Mouse (Mus musculus) megakaryocyte, embryonic 14.5 days (primary cell): ENCODE measurements around the gene Atg2a. TPM values are rescaled to one million over a fixed set of nuclear protein-coding genes. Genes with fewer than 3 reads are reported as not detected.
A peak's percentile ranks its signal among the peaks of the same experiment; 100 is the strongest.

ENCODE experiments used
- H3K27me3 ChIP-seq: replicated peaks from 2 replicates; pipeline ENCODE3; 2012; ENCODE audit warnings: inconsistent platforms
- H3K36me3 ChIP-seq: replicated peaks from 2 replicates; pipeline ENCODE3; 2012; ENCODE audit warnings: low read length, inconsistent platforms, mixed read lengths
- H3K4me1 ChIP-seq: 2 replicates; pipeline ENCODE4 v1.6.1; 2012; ENCODE audit warnings: inconsistent platforms
- H3K4me3 ChIP-seq: replicated peaks from 2 replicates; pipeline ENCODE3; 2012; ENCODE audit warnings: moderate library complexity, mild to moderate bottlenecking, inconsistent platforms
- H3K9me3 ChIP-seq: 2 replicates; pipeline ENCODE4 v1.6.1; 2012; ENCODE audit warnings: inconsistent platforms
- FLI1 ChIP-seq: IDR thresholded peaks from 2 replicates; pipeline ENCODE4 v1.6.1; 2012; ENCODE audit warnings: low read length, inconsistent platforms, mixed read lengths
- GATA1 ChIP-seq: IDR thresholded peaks from 3 replicates; pipeline ENCODE4 v1.6.1; 2012; ENCODE audit warnings: mixed read lengths, low read length, inconsistent platforms, borderline replicate concordance
- polyA plus RNA-seq: library from polyadenylated mRNA; stranded (reverse); fragments of >175 nt; gene quantifications from 2 replicates; pipeline ENCODE4 v1.2.3, GENCODE M21; 2012; ENCODE audit warnings: low replicate concordance; ENCODE audit not compliant: insufficient read depth

Atg2a gene
- polyA plus RNA-seq, 1 experiment: 34.7 TPM

GRCm38 (mm10) chr19:6231036-6231435 lies 10.4 kb upstream of the Atg2a start:
- Histone ChIP-seq H3K4me1 (peaks cover 35% of the 10 kb centered on the region), H3K27me3 (peaks cover 8% of the 10 kb centered on the region), H3K9me3 (no peaks in the 10 kb centered on the region), H3K36me3 (peaks cover 79% of the 10 kb centered on the region), H3K4me3 (no peak overlapping the region)
- no peak for TF ChIP-seq FLI1
- TF ChIP-seq GATA1: no peak

- peaks cover 57% of the 10 kb centered on the region for H3K36me3 ChIP-seq
- TF ChIP-seq FLI1 (no peak), GATA1 (no peak)
- no peak overlapping the region for H3K4me3 ChIP-seq
- H3K27me3 ChIP-seq: peaks cover 3% of the 10 kb centered on the region
- peaks cover 37% of the 10 kb centered on the region for H3K4me1 ChIP-seq
- no peaks in the 10 kb centered on the region for H3K9me3 ChIP-seq
Measured at GRCm38 (mm10) chr19:6233647-6234046, 7.8 kb upstream of the Atg2a start.

GRCm38 (mm10) chr19:6234337-6235083 lies 7.0 kb upstream of the Atg2a start:
- Histone ChIP-seq H3K4me1 (peaks cover 42% of the 10 kb centered on the region), H3K36me3 (peaks cover 49% of the 10 kb centered on the region), H3K27me3 (peaks cover 3% of the 10 kb centered on the region), H3K4me3 (peak overlapping the region; percentile 56), H3K9me3 (no peaks in the 10 kb centered on the region)
- TF ChIP-seq GATA1 (no peak), FLI1 (no peak)

DNA sequence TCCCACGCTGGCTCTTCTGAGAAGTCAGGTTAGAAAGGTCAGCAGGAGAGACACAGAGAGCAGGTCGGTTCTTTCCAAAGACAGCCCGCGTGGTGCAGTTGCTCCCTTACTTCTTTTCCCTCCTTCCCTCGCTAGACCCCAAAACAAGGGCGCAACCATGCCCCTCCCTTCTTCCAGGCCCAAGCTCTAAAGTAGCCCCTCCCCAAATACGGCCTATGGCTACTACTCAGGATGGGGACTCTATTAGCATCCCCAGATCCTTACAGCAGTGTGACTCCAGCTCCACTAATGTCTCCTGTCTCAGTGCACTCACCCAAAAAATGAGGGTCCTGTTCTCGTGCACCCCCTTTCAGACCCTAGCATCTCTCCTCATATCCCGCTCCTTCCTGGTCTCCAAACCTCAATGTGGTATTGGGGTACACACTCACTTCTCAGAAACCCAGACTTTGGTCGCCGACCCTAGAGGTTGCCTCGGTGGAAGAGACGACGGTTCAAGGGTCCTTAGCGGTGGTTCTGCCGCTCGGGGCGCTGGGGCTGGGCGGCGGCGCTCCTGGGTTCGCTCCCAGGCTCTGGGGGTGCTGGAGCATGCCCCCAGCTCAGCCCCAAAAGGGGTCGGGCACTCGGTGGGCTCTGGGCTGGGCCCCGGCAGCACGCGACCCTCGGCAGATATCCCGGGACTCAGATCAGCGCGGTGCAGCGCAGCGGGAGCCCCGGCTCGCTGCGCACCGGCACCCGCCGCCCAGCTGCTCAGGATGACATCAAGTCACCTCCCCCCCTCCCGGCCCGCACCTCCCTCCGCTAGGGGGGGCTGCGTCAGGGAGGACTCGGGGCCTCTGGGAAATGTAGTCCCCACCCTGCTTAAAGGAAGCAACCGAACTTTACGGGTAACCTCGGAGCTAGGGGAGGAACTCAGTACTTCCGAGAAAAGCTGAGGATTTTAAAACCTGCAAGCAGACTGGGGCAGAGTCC lies 6.1 kb upstream of the Atg2a start, which contains the start of gene Ppp2r5b:
Ppp2r5b (minus strand) TSS at position 789 of the 969 bp plus-strand sequence.
- Histone ChIP-seq H3K4me1 (peaks cover 50% of the 10 kb centered on the region), H3K9me3 (no peaks in the 10 kb centered on the region), H3K4me3 (peak within 1 kb of the TSS; percentile 92), H3K36me3 (peaks cover 40% of the 10 kb centered on the region), H3K27me3 (peaks cover 3% of the 10 kb centered on the region)
- TF ChIP-seq GATA1 (no peak), FLI1 (no peak)

GRCm38 (mm10) chr19:6236053-6236441 lies 5.4 kb upstream of the Atg2a start:
- Histone ChIP-seq H3K4me1 (peaks cover 57% of the 10 kb centered on the region), H3K36me3 (peaks cover 33% of the 10 kb centered on the region), H3K27me3 (no peaks in the 10 kb centered on the region), H3K4me3 (peak overlapping the region; percentile 92), H3K9me3 (no peaks in the 10 kb centered on the region)
- TF ChIP-seq FLI1 (no peak), GATA1 (no peak)

DNA sequence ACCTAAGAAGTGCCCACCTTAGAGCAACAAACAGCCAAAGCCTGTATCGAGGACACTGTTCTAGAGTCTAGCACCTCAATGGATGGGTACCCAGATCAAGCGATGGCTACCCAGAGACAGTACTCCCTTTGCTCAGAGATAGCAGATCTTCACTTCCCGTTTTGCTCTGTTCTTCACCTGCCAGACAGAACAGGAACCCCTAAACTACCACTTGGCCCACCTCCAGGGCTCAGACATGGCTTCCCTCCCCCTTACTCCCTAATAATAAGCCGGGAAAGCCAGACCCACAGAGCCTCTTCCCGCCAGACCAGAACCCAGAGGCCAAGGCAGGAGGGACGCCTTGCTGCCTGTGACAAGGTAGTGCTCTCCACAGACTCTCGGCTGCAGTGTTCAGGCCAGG lies 4.6 kb upstream of the Atg2a start:
- no peak overlapping the region for H3K4me3 ChIP-seq
- H3K27me3 ChIP-seq: no peaks in the 10 kb centered on the region

DNA sequence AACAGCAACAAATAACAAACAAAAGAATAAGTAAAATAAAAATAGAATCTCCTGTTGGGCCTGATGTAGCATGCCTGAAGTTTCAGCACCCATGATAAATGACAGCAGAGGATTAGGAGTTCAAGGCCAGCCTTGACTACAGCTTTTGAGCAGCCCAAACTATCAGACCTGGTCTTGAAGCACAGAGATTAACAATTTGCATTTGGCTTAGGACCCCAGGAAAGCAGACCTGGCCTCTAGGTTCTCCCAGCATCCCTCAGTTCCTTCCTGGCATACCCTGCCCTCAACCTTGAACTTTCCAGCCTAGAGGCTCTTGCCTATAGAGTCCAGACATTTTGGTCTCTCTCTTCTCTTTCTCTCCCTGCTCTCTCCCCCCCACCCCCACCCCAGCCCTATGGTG lies 2.7 kb upstream of the Atg2a start:
- Histone ChIP-seq H3K36me3 (peaks cover 15% of the 10 kb centered on the region), H3K4me3 (no peak overlapping the region), H3K4me1 (peaks cover 67% of the 10 kb centered on the region), H3K27me3 (no peaks in the 10 kb centered on the region), H3K9me3 (no peaks in the 10 kb centered on the region)
- no peak for TF ChIP-seq FLI1
- TF ChIP-seq GATA1: no peak

More for the DNA sequence above, 4.6 kb upstream of the Atg2a start:
- H3K36me3 ChIP-seq: peaks cover 25% of the 10 kb centered on the region
- no peak for TF ChIP-seq FLI1
- H3K9me3 ChIP-seq: no peaks in the 10 kb centered on the region
- peaks cover 57% of the 10 kb centered on the region for H3K4me1 ChIP-seq

DNA sequence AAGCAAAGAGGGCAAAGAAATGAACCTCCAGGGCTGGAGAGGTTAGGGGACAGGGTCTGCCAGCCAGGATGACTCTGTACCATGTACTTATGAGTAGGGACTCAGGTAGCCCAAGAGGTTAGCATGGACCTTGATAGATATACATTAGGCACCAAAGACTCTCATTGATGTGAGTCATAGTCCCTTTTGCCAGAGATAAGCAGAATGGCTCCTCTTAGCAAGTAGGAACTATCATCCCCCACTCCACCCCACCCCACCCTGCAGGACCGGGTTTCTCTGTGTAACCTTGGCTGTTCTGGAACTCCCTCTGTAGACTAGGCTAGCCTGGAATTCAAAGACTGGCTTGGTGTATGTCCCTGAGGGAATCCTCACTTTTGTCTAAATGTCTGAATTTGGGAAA lies 1.3 kb upstream of the Atg2a start:
- no peak for TF ChIP-seq GATA1
- peaks cover 57% of the 10 kb centered on the region for H3K4me1 ChIP-seq
- peak overlapping the region; percentile 8 for H3K4me3 ChIP-seq
- H3K27me3 ChIP-seq: no peaks in the 10 kb centered on the region
- H3K9me3 ChIP-seq: no peaks in the 10 kb centered on the region
- peaks cover 21% of the 10 kb centered on the region for H3K36me3 ChIP-seq

GRCm38 (mm10) chr19:6240725-6241124 lies 743 bp upstream of the Atg2a start:
- no peaks in the 10 kb centered on the region for H3K27me3 ChIP-seq
- H3K4me1 ChIP-seq: peaks cover 54% of the 10 kb centered on the region
- peaks cover 26% of the 10 kb centered on the region for H3K36me3 ChIP-seq
- H3K9me3 ChIP-seq: no peaks in the 10 kb centered on the region
- peak overlapping the region; percentile 100 for H3K4me3 ChIP-seq
- TF ChIP-seq FLI1 (no peak), GATA1 (no peak)

GRCm38 (mm10) chr19:6242281-6242680 lies 813 bp downstream of the Atg2a start:
- Histone ChIP-seq H3K36me3 (peaks cover 42% of the 10 kb centered on the region), H3K4me3 (peak overlapping the region; percentile 100), H3K9me3 (no peaks in the 10 kb centered on the region), H3K27me3 (no peaks in the 10 kb centered on the region), H3K4me1 (peaks cover 41% of the 10 kb centered on the region)
- TF ChIP-seq GATA1: no peak
- no peak for TF ChIP-seq FLI1
